Mouse (Mus musculus) brain, embryonic 14.5 days (tissue): ENCODE measurements around the gene Sohlh2.

Experiments
- CTCF ChIP-seq: fragments of 200-500 bp; IDR thresholded peaks from 2 replicates; pipeline ENCODE4 v1.5.1; 2012; ENCODE audit warnings: inconsistent platforms, mild to moderate bottlenecking, moderate library complexity, borderline replicate concordance; ENCODE audit not compliant: insufficient read depth, insufficient read length; ENCODE audit errors: extremely low read depth
- POLR2A ChIP-seq: fragments of 200-500 bp; IDR thresholded peaks from 2 replicates; pipeline ENCODE4 v1.6.1; 2012; ENCODE audit warnings: mild to moderate bottlenecking, inconsistent platforms, borderline replicate concordance; ENCODE audit not compliant: poor library complexity, insufficient read depth, insufficient read length, severe bottlenecking; ENCODE audit errors: extremely low read depth

GRCm38 (mm10) chr3:55250631-55251030 is 68.8 kb downstream of the Sohlh2 start:
- TF ChIP-seq POLR2A (no peak), CTCF (no peak)
